Mouse (Mus musculus) B cell, adult (primary cell): Measurements from ENCODE around the gene Snx3. TPM values are rescaled to one million over a fixed set of nuclear protein-coding genes. Genes with fewer than 3 reads are reported as not detected.

Source experiments
- total RNA-seq: library from RNA; stranded (reverse); gene quantifications from 4 replicates; pipeline ENCODE4 v1.2.4, GENCODE M21; 2023; ENCODE audit not compliant: inconsistent age

Snx3 gene
- total RNA-seq: 106 to 120 TPM (median 112 TPM) in 4 replicates

GRCm38 (mm10) chr10:42501775-42502348 is at the start of gene Snx3:
Gene Snx3, plus strand, starts transcription at chr10:42502030.

GRCm38 (mm10) chr10:42478341-42478720 is 23.5 kb upstream of the Snx3 start, which contains the start of gene Afg1l:
Gene Afg1l, minus strand, starts transcription at chr10:42478565.

GRCm38 (mm10) chr10:42583157-42583872 is 81.5 kb downstream of the Snx3 start, which contains the start of the genes Nr2e1 and Ostm1:
Gene Nr2e1, minus strand, starts transcription at chr10:42583632.
Gene Ostm1, plus strand, starts transcription at chr10:42583822.

Other genes with a start within 250 kb of the Snx3 start
- gene Foxo3, start 225.3 kb upstream of the Snx3 start, total RNA-seq: 62.0 to 63.1 TPM (median 62.7 TPM) in 4 replicates
- 7.9 to 9.3 TPM (median 8.5 TPM) in 4 replicates for gene Afg1l, start 23.5 kb upstream of the Snx3 start, total RNA-seq
- gene Nr2e1, start 81.6 kb downstream of the Snx3 start, total RNA-seq: not detected in 4 replicates
- 28.3 to 30.6 TPM (median 28.8 TPM) in 4 replicates for gene Ostm1, start 81.8 kb downstream of the Snx3 start, total RNA-seq